Mouse (Mus musculus): ENCODE results near the gene Dpysl4.

DNA sequence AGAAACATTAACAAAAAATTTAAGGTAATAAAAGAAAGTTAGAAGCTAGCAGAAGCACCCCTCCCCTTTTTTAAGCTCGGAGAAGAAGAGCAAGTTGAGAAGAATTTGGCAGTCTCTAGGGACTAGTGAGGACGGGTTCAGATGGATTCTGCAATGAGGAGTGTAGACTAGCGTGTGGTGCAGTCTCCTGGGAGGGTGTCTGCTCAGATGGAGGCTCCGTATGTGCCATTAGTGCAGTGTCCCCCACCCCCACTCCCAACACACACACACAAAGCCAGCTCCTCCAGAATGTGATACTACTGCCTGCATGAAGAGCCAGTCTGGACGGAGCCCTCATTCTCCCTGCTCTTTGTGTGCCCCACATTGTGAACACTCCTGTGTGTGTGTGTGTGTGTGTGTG lies 4.6 kb upstream of the Dpysl4 start:
- TF ChIP-seq CTCF (IDR thresholded peaks at IDR 0.05; ENCODE audit: control insufficient read depth, insufficient read depth, low read length) (no peak), POLR2A (IDR thresholded peaks at IDR 0.05; ENCODE audit: borderline replicate concordance, control insufficient read depth, low read depth, low read length) (no peak)
